Mouse (Mus musculus) naive thymus-derived CD4-positive, alpha-beta T cell, adult 2 months (primary cell): ENCODE results near the gene Rab3a.
A peak's percentile ranks its signal among the peaks of the same experiment; 100 is the strongest.

Experiments used
- DNase-seq: peaks from one replicate; pipeline ENCODE4 v3.0.0-alpha.2; 2011; ENCODE audit warnings: low read depth

The Rab3a gene

DNA sequence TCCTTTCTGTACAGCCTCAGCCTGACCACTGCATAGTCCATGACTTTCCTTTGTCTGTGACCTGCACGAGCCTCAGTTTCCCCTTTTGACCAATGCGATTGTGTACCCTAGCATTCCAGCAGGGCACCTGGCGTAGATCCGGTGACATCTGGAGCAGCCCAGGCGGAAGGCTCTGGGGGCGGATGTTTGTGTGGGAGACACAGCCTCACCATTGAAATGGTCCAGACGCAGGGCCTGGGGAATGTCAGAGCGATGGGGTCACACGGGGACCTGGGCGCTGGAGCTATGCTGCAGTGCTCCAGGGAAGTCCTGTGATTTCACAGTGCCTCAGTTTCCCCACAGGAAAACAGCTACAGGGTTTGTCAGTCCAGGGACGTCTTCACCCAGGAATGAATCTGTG lies 12.3 kb upstream of the Rab3a start:
- DNase-seq: no peak

DNA sequence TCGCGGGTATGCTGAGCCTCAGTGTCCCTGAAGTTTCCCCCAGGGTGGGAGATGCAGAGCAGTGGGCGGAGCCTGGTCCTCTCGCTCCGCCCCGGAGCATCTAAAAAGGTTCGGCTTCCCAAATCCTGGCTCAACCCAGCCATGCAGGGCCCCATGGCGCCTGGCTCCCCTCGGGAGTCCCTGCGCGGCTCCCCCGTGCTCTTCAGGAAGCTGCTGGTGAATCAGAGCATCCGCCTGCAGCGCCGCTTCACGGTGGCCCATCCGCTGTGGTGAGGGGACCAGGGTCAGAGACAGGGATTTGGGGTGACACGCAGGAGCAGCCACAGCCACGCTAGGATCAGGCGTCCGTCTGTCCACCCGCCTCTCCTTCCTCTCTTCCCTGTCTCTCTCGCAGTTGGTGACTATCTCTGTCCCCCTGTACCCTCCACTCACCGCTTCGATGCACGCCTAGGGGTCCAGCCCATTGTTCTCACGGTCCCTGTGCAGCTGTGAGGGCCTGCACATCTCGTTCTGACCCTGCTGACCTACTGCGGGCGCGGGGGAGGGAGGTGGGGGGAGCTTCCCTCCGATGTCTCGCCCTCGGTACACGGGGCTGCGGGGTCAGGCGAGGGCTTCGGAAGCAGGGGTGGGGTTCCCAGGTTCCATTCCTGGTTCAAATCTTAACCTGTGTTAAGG lies 11.4 kb upstream of the Rab3a start:
- DNase-seq: peak; percentile 51

DNA sequence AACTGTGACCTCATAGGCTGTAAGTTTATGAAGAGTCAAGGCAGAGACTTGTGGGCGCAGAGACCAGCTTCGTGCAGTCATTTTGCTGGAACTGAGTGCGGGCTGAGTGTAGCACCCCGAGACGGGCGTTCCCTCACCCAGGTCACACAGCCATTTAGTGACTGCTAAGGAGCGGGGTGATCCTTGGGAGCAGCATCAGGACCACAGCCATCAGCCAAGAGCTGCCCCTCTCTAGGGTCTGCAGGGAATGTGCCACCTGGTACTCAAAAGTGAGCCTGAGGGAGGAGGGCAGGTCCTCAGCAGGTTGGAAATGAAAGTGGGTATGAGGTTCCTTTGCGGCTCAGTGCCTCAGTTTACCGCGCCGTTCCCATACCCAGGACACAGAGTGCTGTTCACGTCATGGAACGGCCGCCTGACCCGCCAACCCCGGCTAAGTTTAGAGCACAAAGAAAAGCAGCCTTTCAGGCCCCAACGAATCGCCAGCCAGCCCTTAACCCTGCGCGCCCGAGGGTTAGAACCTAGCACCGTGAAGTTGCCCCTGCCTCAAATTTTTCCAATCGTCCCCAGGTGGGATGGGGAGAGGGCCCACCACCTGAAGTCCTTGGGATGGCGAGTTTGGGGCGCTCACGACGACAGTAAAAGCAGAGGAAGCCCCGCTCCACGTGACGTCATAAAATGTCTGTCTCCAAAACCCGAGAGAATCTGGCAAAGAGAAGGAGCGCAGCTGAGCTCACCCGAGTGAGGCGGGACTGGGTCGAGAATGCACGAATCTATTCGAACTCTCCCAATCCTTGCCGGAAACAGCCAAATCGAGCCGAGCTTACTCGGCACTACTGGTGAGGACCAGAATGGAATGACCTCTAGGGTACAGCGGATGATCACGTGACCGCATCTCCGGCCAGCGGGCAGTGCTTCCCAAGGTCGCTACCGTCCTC lies 10.6 kb upstream of the Rab3a start:
- peak; percentile 66 for DNase-seq

DNA sequence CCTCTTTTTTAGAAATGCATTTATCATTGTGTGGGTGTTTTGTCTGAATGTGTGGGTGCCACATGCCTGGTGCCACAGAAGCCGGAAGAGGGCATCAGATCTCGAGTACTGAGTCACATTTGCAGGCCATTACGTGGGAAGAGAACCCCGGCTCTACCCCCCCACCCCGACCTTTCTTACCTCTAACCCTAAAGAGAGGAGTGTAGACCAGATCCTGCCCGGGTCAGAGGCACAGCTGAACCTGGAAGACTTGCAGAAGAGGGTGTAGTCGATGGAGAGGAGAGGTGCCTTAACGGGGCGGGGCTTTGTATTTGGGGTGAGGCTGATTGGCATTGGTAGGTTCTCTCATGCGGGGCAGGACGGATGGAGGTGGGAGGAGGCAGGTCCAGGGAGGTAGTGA lies 9.7 kb upstream of the Rab3a start:
- DNase-seq: peak; percentile 47

DNA sequence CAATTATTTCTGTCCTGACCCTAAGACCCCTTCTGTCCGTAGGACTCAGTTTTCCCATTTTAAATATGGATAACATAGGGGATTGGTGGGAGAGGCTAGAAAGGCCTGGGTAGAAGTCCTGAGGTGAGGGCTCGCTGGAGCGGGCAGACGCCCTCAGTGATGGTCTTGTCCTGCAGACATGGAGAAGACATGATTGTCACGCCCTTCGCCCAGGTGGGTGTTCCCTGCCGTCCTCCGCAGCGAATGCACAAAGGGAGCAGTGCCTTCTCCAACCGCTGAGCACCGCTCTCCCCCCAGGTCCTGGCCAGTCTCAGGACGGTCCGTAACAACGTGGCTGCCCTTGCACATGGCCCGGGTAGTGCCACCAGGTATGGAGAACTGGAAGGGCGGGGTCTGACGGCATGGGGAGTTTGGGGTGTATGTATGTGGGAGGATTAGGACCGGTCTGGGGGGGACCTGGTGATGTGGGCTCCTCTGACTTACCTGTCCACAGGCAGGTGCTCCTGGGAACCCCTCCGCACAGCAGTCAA lies 8.7 kb upstream of the Rab3a start:
- DNase-seq: no peak

DNA sequence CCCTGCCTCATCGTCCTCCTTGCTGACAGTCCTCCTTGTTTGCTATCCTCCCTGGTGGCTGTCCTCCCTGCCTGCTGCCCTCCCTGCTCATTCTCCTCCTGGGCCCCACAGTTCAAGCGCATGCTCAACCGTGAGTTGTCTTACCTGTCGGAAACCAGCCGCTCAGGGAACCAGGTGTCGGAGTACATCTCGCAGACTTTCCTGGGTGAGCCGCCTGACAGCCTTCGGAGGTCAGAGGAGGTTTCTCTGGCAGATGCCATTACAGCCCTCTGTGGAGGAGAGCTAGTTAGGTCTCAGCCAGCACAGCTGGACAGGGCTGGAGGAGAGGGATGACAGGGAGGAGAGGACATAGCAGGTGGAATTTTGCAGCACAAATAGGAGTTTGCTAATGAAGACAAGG lies 7.8 kb upstream of the Rab3a start:
- no peak for DNase-seq

DNA sequence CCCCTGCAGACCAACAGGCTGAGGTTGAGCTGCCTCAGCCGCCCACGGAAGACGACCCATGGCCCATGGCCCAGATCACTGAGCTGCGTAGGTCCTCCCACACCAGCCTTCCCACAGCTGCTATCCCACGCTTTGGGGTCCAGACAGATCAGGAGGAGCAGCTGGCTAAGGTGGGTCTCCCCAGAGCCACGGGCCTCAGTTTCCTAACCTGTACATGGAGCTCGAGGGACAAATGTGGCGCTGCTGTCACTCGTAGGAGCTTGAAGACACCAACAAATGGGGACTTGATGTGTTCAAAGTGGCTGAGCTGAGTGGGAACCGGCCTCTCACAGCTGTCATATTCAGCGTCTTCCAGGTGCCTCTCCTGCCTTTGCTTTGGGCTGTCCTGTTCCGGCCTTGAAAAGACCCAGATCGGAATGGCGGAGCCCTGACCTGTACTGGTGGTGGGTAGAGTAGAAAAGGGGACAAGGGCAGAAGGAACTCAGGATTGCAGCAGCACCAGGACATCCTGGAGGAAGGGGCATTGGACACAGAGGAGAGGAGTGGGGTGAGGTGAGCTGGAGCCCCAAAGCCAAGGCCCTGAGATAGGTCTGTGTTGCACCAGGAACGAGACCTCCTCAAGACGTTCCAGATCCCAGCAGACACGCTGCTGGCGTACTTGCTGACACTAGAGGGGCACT lies 7.1 kb upstream of the Rab3a start:
- no peak for DNase-seq

DNA sequence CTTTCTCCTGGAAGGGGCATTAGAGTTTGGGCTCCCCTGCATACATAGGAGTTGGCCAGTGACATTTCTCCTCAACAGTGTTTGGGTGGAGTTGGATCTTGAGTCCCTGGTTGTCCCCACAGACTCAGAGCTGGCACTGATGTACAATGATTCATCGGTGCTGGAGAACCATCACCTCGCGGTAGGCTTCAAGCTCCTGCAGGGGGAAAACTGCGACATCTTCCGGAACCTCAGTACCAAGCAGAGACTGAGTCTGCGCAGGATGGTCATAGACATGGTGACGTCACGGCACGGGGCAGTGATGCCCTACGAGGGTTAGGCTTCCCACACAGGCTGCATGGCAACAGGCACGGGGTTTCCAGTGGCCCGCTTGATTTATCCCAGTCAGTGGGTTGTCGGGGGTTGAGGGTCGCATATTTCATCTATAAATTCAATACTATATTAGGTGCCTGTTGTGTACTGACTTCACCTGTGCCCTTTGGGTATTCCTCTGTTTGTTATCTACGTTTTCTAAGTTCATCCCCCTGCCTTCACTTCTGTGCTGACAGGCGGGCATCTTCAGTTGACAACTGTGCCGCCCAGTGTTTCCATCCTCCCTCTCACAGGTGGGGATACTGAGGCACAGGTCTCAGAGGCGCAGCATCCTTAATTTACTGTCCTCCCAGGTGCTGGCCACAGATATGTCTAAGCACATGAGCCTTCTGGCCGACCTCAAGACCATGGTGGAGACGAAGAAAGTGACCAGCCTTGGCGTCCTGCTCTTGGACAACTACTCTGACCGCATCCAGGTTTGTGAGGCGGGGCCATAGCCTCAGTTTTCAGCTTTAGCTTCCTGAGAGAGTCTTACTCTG lies 6.0 kb upstream of the Rab3a start:
- no peak for DNase-seq

DNA sequence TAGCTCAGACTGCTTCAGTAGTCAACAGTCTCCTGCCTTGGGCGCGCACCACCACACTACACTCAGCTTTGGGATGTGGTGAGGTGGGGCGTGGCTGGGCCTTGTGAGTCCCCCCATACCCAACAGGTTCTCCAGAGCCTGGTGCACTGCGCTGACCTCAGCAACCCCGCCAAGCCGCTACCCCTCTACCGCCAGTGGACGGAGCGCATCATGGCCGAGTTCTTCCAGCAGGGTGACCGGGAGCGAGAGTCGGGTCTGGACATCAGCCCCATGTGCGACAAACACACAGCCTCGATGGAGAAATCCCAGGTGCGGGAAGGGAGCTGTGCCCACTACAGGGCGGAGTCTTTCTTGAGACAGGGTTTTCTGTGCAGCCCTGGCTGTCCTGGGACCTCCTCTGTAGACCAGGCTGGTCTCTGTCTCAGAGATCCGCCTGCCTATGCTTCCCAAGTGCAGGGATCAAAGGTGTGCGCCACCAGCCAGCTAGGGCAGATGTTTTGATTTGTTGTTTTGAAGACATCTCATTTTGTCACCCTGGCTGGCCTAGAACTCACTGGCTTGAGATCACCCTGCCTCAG lies 5.3 kb upstream of the Rab3a start:
- no peak for DNase-seq

DNA sequence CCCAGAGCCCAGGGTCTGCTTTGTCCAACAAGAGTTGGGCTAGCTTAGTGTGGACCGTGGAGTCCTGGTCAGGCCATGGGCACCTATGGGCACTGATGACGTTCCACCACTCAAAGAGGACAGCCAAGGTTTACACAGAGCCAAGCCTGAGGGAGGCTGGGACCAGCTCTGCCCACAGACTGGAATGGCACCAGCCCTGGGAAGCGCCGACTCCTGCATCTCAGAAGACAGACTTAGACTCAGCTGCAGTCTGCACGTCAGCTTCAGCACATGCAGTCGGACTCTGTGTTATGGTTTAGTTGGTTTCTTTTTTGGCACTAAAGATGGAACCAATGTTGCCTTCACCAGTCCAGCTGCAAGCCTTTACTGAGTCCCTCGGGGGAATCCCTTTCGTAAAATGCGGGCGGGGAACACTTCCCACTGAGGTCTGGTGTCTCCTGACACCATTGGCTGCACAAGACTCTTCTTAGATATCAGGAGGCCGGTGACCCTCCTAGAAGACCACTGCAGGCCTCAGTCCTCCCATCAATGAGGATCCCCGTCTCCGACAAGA lies 4.3 kb upstream of the Rab3a start:
- no peak for DNase-seq

DNA sequence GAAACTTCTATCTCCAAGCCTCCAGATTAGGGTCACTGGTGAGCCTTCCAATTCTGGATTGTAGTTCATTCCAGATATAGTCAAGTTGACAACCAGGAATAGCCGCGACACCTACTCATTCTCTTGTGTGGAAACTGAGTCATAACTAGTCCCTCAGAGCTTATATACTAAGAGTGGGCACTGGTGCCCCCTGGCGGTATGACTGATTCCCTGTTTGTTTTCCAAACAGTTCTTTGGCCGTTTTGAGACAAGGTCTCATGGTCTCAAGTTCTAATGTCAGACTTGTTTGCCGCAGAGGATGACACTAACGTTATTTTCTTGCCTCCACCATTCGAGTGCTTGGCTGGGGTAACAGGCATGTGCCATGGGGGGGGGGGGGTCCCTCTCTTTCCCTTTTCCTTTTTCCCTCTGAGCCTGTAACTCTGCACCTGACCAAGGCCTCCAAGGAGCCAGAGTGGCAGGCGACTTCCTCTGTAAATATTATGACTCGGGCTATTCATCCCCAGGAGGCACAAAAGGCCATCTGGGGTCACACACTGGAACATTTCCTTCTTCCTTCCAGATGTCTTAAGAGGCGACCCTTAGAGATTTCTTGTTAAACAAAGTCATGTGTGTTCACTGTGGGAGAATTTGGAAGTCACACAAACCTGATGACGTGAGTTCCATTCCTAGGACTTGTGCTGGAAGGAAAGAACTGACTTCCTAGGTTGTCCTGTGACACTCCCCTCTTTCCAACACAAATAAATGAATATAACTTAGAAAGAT lies 2.3 kb upstream of the Rab3a start:
- DNase-seq: peak; percentile 88

DNA sequence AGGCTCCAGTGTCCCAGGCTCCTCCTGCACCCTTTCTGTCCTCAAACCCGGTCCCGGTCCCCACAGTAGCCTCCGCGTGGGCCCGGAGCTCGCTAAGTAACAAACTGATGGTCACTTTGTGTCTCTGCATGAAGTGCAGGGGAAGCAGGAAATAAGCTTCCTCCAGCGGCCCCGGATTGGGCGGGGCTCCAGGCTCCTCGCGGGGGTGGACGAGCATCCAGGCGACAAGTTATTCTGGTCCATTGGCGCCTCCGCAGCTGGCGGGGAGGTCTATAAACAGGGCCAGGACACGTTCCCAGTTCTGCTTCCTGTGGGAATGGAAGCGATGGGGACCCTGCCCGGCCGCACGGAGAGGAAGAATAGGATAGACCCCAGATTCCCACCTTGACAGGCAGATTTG lies 1.3 kb upstream of the Rab3a start:
- DNase-seq: peak; percentile 62

DNA sequence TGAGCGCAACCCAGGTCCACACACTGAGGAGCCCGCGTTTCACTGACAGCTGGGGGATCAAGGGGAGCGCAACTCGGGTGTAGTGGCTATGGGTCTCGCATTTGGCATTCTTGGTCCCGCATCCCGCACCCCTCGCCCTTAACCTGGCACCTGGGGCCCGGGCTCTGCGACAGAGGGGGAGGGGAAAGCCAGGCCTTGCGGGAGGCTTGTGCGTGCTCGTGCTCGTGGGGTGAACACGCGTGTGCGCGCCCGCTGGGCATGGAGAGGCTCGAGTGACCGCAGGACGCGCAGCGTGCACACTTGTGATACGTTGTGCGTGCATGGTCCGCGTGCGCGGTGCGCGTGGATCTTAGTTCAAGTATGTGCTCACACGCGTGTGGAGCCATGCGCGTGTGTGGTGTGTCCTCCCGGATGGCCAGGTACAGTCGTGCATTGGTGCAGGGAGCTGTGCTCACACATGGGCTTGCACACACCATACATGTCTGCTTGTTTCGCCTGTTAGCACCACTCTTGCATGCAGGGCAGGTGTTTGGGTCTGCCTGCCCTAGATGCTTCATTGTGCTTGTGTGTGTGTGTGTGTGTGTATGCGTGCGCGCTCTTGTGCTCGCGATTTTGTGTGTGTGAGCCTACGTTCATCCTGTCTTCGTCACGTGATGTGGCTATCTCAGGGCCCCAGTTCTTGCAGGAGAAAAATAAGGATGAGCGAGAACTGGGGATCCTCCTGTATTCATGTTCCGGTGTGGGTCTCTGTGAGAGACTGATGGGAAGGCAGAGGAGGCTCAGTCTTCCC lies 587 bp downstream of the Rab3a start:
- DNase-seq: peak; percentile 71

DNA sequence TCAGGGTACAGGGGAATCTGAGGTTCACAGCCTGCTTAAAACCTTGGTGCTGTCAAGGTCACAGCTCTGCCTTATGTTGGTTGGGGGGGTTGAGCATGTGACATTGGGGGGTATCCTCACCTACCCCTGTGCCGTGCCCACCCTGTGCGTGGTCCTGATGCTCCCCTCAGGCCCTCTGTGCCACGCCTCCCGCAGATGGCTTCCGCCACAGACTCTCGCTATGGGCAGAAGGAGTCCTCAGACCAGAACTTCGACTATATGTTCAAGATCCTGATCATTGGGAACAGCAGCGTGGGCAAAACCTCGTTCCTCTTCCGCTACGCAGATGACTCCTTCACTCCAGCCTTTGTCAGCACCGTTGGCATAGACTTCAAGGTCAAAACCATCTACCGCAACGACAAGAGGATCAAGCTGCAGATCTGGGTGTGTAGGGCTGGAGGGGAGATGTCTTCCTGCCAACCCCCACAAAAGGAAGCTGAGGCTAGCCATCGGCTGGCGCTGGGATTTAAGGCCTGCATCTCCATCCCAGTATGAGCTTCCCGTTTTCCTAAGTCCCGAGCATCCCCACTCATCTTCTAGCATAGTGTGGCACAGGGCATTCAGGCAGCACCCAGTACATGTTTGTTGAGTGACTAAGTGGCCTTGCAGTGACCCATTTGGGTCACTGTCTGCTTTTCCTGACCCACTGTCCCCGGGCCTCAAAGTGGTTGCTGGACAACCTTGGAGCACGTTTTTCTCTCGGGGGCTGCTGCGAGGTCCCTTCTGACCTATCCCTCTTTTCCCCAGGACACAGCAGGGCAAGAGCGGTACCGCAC lies 1.4 kb downstream of the Rab3a start:
- no peak for DNase-seq

DNA sequence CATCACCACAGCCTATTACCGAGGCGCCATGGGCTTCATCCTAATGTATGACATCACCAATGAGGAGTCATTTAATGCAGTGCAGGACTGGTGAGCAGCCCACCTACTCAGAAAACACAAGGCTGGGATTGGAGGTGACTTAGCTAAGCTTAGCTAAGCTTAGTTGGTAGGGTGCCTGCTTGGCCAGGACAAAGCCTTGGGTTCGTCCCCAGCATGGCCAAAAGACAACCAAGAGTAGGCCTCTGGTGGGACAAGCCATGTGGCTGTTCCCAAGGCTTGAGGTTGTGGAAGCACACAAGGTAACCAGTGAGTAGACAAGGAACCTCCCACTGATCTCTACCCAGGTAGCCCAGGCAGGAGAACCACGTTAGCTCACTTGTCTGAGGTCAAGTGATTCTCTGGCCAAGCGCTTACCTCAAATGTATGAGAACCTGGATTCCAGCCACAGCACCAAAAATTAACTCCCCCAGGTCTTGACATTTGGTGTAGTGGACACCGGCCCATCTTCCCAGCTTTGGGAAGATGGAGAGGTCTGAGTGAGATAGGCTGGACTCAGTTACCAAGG lies 2.1 kb downstream of the Rab3a start:
- peak; percentile 14 for DNase-seq

DNA sequence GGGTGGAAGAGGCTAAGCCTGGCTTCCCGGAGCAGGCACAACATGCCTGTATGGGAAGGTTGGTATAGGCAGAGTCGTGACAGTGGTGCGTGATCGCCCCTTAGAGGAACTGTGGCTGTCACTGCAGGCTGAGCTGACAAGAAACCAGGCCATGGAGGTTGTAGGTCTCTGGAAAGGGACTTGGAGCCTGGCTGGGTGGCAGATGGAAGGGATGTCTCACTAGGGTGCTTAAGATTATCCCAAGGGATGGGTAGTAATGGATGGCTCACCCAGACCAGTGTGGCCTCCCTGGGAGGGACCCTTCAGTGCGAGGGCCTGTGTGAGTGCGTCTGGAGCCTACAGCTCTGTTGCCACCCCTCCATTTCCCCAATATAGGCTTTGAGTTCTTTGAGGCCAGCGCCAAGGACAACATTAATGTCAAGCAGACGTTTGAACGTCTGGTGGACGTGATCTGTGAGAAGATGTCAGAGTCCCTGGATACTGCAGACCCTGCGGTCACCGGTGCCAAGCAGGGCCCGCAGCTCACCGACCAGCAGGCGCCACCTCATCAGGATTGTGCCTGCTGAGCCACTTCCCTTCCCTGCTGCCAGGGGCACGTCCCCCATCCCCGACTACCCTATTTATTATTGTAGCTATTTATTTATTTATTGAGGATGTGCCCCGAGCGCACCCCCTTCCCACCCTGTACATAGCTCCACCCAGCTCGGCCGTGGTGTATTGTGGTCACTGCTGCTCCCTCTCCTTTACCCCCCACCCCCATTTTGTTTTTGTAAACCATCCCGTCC lies 3.2 kb downstream of the Rab3a start:
- DNase-seq: peak; percentile 40

DNA sequence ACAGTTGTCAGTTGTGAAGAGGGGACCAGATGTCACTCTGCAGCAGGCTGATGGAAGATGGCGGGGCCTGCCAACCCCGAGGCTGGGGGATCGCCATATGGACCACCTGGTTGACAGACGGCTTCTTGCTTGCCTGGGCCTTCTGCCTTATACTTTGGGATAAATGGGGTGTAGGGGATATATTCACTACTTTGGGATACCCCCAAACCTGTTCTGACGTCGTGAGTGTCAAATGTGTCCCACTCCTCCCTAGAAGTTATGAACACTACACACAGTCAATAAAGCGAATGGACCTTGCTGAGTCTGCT lies 3.8 kb downstream of the Rab3a start:
- DNase-seq: no peak
